Mouse (Mus musculus) lung, adult 2 months (tissue): ENCODE data around the gene Vill.

Source experiments
- CTCF ChIP-seq: fragments of 200-500 bp; IDR thresholded peaks from 2 replicates; pipeline ENCODE4 v1.5.1; 2011; ENCODE audit warnings: mild to moderate bottlenecking, low read length, control low read depth; ENCODE audit not compliant: insufficient read depth
- POLR2A ChIP-seq: fragments of 200-500 bp; IDR thresholded peaks from 2 replicates; pipeline ENCODE4 v1.6.1; 2011; ENCODE audit warnings: low read depth, mild to moderate bottlenecking, control low read depth, low read length, borderline replicate concordance; ENCODE audit errors: extremely low read depth

GRCm38 (mm10) chr9:119082039-119082438, 29.5 kb downstream of the Vill start:
- TF ChIP-seq POLR2A (no peak), CTCF (no peak)
